Mouse (Mus musculus): Measurements from ENCODE around the gene Vipas39. TPM values are rescaled to one million over a fixed set of nuclear protein-coding genes. Genes with fewer than 3 reads are reported as not detected.

Gene Vipas39
- polyA plus RNA-seq, 1 experiment from 2014 or later: 54.8 TPM

DNA sequence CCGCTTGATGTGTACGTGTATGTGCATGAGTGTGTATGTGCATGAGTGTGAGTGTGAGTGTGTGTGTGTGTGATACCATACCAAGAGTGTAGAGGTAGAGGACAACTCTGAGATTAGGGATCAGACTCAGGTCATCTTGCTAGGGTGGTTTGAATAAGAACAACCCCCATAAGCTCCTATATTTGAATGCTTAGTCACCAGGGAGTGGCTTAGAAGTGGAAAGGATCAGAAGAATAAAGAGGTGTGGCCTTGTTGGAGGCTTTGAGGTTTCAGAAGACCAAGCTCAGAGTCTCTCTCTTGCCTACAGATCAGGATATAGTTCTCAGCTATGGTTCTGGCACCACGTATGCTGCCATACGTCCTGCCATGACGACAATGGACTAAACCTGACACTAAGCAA, 9.4 kb downstream of the Vipas39 start:
- H3K9me3 ChIP-seq (replicated peaks): no peaks in the 10 kb centered on the region
- no peaks in the 10 kb centered on the region for H3K27me3 ChIP-seq (ENCODE audit: low read depth, poor library complexity, severe bottlenecking)
- H3K27ac ChIP-seq (replicated peaks): no peak overlapping the region
- H3K4me3 ChIP-seq: no peak overlapping the region
- no peaks in the 10 kb centered on the region for H3K4me1 ChIP-seq
- peaks cover 95% of the 10 kb centered on the region for H3K36me3 ChIP-seq
- no peak for DNase-seq (ENCODE audit: low spot score)
- WGBS: 94% methylated on average over 5 of the region's 5 CpGs

- 92% methylated on average over 6 of the region's 6 CpGs for WGBS
- Histone ChIP-seq H3K4me3 (no peak overlapping the region), H3K27ac (replicated peaks) (no peak overlapping the region), H3K9me3 (replicated peaks) (no peaks in the 10 kb centered on the region), H3K4me1 (no peaks in the 10 kb centered on the region), H3K27me3 (ENCODE audit: low read depth, poor library complexity, severe bottlenecking) (no peaks in the 10 kb centered on the region), H3K36me3 (peaks cover 96% of the 10 kb centered on the region)
- no peak for DNase-seq (ENCODE audit: low spot score)
These were observed 12.2 kb downstream of the Vipas39 start for GRCm38 (mm10) chr12:87253878-87254277.

DNA sequence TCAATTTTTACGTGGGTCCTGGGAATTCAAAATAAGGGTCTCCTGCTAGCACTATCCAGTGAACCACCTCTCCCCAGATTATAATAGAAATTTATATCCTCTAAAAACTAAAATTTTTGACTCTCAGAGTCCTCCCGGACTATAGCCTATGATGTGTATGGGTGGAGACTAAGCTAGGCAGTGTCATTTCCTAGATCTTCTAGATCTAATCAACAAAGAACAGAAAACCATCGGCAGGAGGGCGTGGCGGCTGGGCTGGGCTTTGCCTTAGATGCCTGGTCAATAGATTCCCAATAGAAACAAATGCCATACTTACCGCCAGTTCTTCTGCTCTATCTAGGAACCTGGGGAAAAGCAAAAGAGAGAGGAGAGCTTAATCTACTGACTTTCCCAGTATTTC, 15.9 kb downstream of the Vipas39 start:
- H3K27ac ChIP-seq (replicated peaks): no peak overlapping the region
- no peaks in the 10 kb centered on the region for H3K4me1 ChIP-seq
- no peaks in the 10 kb centered on the region for H3K9me3 ChIP-seq (replicated peaks)
- no peak overlapping the region for H3K4me3 ChIP-seq
- WGBS: 95% methylated on average over 6 of the region's 6 CpGs
- DNase-seq (ENCODE audit: low spot score): no peak
- no peaks in the 10 kb centered on the region for H3K27me3 ChIP-seq (ENCODE audit: low read depth, poor library complexity, severe bottlenecking)
- H3K36me3 ChIP-seq: peaks cover 92% of the 10 kb centered on the region

DNA sequence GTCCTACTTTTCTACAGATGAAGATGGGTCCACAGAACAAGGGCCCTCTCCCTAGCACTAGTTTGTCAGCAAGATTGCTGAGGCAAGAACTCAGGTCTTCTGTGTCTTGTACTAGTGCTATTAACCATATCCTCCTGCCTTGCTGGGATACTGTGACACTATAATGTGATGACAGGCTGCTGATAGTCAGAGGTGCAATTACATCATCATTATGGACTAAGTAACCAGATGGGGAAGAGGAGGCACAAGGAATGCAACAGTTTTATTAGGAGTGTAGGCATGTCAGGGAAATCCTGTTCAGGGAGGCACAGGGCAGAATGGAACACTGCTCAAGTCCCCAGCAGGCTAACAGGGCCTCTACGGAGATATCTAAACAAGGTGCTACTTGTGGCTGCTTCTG, 27.4 kb downstream of the Vipas39 start, which contains the start of gene Noxred1:
Noxred1 (minus strand) TSS at position 101 of the 400 bp plus-strand sequence.
- H3K27me3 ChIP-seq (ENCODE audit: low read depth, poor library complexity, severe bottlenecking): no peaks in the 10 kb centered on the region
- H3K4me1 ChIP-seq: no peaks in the 10 kb centered on the region
- DNase-seq (ENCODE audit: low spot score): no peak
- peaks cover 53% of the 10 kb centered on the region for H3K36me3 ChIP-seq
- WGBS: 89% methylated on average over 1 of the region's 1 CpGs
- H3K27ac ChIP-seq (replicated peaks): no peak within 1 kb of the TSS
- H3K9me3 ChIP-seq (replicated peaks): no peaks in the 10 kb centered on the region
- no peak within 1 kb of the TSS for H3K4me3 ChIP-seq

DNA sequence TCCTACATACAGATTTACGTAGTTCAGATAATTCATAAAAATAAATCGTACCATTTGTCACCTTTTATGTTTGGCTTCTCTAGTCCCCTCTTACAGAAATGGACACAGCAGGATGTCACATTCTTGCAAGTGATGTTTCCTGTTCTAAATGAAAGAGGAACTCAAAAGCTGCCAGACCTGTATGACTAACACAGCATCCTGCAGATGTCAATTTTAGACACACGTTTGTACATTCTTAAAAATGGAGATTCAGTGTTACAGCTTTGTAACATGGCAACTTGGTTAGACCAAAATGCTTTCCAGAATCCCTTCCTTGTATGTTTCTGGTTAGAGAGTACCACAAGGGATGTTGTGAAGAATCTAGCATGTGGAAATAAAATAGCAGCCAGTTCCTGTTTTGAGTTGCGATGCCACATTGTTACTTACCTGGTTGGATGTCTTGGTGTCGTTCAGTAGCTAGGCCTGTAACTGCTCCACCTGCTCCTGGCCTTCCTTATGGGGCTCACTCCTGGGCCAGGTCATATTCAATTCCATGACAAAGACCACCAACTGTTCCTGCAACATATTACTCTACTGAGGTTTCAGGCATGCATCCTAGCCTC, 29.1 kb downstream of the Vipas39 start:
- DNase-seq (ENCODE audit: low spot score): no peak
- 85% methylated on average over 5 of the region's 5 CpGs for WGBS
- Histone ChIP-seq H3K36me3 (peaks cover 41% of the 10 kb centered on the region), H3K9me3 (replicated peaks) (no peaks in the 10 kb centered on the region), H3K27me3 (ENCODE audit: low read depth, poor library complexity, severe bottlenecking) (no peaks in the 10 kb centered on the region), H3K4me1 (no peaks in the 10 kb centered on the region), H3K4me3 (no peak overlapping the region), H3K27ac (replicated peaks) (no peak overlapping the region)

- no peak overlapping the region for H3K27ac ChIP-seq (replicated peaks)
- no peak for DNase-seq (ENCODE audit: low spot score)
- H3K9me3 ChIP-seq (replicated peaks): no peaks in the 10 kb centered on the region
- H3K27me3 ChIP-seq (ENCODE audit: low read depth, poor library complexity, severe bottlenecking): no peaks in the 10 kb centered on the region
- no peak overlapping the region for H3K4me3 ChIP-seq
- no peaks in the 10 kb centered on the region for H3K36me3 ChIP-seq
- H3K4me1 ChIP-seq: no peaks in the 10 kb centered on the region
These were observed 35.6 kb downstream of the Vipas39 start for GRCm38 (mm10) chr12:87230379-87230895.

GRCm38 (mm10) chr12:87229633-87230032, 36.4 kb downstream of the Vipas39 start:
- Histone ChIP-seq H3K9me3 (replicated peaks) (no peaks in the 10 kb centered on the region), H3K4me3 (no peak overlapping the region), H3K27me3 (ENCODE audit: low read depth, poor library complexity, severe bottlenecking) (no peaks in the 10 kb centered on the region), H3K4me1 (no peaks in the 10 kb centered on the region), H3K27ac (replicated peaks) (no peak overlapping the region), H3K36me3 (no peaks in the 10 kb centered on the region)
- no peak for DNase-seq (ENCODE audit: low spot score)
- WGBS: 91% methylated on average over 2 of the region's 2 CpGs

DNA sequence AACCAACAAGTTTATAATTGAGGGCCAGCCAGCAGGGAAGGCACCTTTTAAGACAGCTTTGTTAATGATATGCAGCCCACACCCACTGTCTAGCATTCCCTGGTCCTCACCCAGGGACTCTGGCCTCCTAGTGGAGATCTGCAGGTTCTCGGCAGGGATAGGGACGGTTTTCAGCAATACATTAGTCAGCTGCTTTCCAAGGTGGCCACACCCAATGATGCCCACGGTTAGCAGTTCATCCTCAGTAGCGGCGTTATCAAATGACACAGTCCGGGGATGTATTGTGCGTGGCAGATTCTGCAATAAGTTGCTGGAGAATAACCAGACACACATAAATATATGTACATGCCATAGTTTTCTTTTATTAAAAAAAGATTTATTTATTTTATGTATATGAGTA, 39.3 kb downstream of the Vipas39 start:
- H3K4me1 ChIP-seq: no peaks in the 10 kb centered on the region
- H3K36me3 ChIP-seq: no peaks in the 10 kb centered on the region
- DNase-seq (ENCODE audit: low spot score): no peak
- WGBS: 81% methylated on average over 7 of the region's 7 CpGs
- no peak overlapping the region for H3K4me3 ChIP-seq
- H3K27me3 ChIP-seq (ENCODE audit: low read depth, poor library complexity, severe bottlenecking): no peaks in the 10 kb centered on the region
- no peak overlapping the region for H3K27ac ChIP-seq (replicated peaks)
- no peaks in the 10 kb centered on the region for H3K9me3 ChIP-seq (replicated peaks)

DNA sequence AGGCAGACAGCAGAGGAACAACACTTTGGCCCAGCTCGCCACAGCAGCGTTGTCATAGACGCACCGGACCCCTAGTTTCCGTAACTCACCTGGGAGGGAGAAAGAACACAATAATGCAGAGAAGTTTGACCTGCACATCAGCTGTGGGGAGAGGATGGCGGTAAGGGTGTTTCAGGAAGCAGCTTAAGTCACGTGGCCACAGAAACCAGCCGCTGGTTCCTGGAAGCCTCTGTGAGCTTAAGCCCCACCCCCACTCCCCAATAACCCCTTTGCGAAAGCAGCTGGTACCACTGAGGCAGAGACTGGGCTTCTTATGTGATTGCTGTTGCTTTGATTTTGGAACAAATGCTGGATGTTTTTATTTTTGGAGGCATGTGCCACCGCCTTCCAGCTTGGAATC, 41.1 kb downstream of the Vipas39 start:
- no peaks in the 10 kb centered on the region for H3K9me3 ChIP-seq (replicated peaks)
- H3K27me3 ChIP-seq (ENCODE audit: low read depth, poor library complexity, severe bottlenecking): no peaks in the 10 kb centered on the region
- no peak overlapping the region for H3K4me3 ChIP-seq
- H3K4me1 ChIP-seq: no peaks in the 10 kb centered on the region
- H3K36me3 ChIP-seq: no peaks in the 10 kb centered on the region
- no peak overlapping the region for H3K27ac ChIP-seq (replicated peaks)
- 72% methylated on average over 10 of the region's 10 CpGs for WGBS
- no peak for DNase-seq (ENCODE audit: low spot score)

DNA sequence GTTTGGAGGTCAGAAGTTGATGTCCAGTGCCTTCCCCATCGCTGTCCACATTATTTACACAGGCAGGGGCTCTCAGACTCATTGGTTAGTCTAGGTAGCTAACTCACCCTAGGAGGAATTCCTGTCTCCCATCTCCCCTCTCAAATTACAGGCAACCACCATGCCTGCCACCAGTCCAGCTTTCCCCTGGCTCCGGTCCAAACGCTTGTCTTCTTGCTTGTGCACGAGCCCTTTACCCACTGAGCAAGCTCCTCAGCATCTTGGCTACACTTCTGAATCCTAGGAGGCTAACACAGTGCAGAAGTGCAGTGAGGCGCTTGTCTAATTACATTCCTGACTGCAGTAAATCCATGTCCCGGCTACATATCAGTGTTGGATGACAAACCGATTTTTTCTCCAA, 46.7 kb downstream of the Vipas39 start:
- Histone ChIP-seq H3K27me3 (ENCODE audit: low read depth, poor library complexity, severe bottlenecking) (no peaks in the 10 kb centered on the region), H3K27ac (replicated peaks) (no peak overlapping the region), H3K4me1 (peaks cover 8% of the 10 kb centered on the region), H3K36me3 (no peaks in the 10 kb centered on the region), H3K4me3 (no peak overlapping the region), H3K9me3 (replicated peaks) (no peaks in the 10 kb centered on the region)
- no peak for DNase-seq (ENCODE audit: low spot score)
- WGBS: 77% methylated on average over 7 of the region's 7 CpGs

- H3K27ac ChIP-seq (replicated peaks): no peak overlapping the region
- H3K4me1 ChIP-seq: peaks cover 8% of the 10 kb centered on the region
- no peak for DNase-seq (ENCODE audit: low spot score)
- H3K9me3 ChIP-seq (replicated peaks): no peaks in the 10 kb centered on the region
- H3K36me3 ChIP-seq: no peaks in the 10 kb centered on the region
- H3K4me3 ChIP-seq: no peak overlapping the region
- no peaks in the 10 kb centered on the region for H3K27me3 ChIP-seq (ENCODE audit: low read depth, poor library complexity, severe bottlenecking)
These were observed 48.5 kb downstream of the Vipas39 start for GRCm38 (mm10) chr12:87217596-87217995.

DNA sequence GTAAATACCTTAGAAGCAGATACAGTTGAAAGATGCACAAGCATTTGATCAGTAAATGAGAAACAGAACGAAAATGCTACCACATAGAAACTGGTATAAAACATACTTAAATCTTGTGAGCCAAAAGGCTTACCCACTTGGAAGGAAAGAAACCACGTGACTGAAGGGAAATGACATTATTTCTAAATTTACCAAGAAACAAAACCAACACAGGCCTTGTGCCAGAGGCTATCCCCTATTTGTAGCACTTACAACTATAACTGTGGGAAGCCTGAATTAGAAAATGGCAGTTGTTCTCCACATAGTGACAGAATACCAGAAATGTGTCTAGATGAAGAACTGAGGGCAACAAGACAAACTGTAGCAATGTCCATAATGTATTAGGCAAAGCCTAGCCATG, 50.0 kb downstream of the Vipas39 start:
- Histone ChIP-seq H3K36me3 (no peaks in the 10 kb centered on the region), H3K27me3 (ENCODE audit: low read depth, poor library complexity, severe bottlenecking) (no peaks in the 10 kb centered on the region), H3K4me3 (no peak overlapping the region), H3K27ac (replicated peaks) (no peak overlapping the region), H3K9me3 (replicated peaks) (no peaks in the 10 kb centered on the region), H3K4me1 (peaks cover 8% of the 10 kb centered on the region)
- 75% methylated on average over 2 of the region's 2 CpGs for WGBS
- no peak for DNase-seq (ENCODE audit: low spot score)

GRCm38 (mm10) chr12:87212844-87213606, 53.0 kb downstream of the Vipas39 start:
- Histone ChIP-seq H3K9me3 (replicated peaks) (no peaks in the 10 kb centered on the region), H3K4me1 (peaks cover 2% of the 10 kb centered on the region; the same call in 1 of the 2 replicates), H3K36me3 (no peaks in the 10 kb centered on the region), H3K27me3 (ENCODE audit: low read depth, poor library complexity, severe bottlenecking) (no peaks in the 10 kb centered on the region), H3K27ac (replicated peaks) (no peak overlapping the region), H3K4me3 (no peak overlapping the region)
- no peak for DNase-seq (ENCODE audit: low spot score)
- 68% methylated on average over 2 of the region's 2 CpGs for WGBS
